Mouse (Mus musculus): ENCODE data around the gene Slc11a1. TPM values are rescaled to one million over a fixed set of nuclear protein-coding genes. Genes with fewer than 3 reads are reported as not detected.

Slc11a1 gene
- total and polyA plus RNA-seq, 3 experiments: 0.11 TPM; not detected in 2

GRCm38 (mm10) chr1:74331046-74331681 lies 43.8 kb upstream of the Slc11a1 start:
- peak; percentile 59 for DNase-seq (ENCODE audit: low read depth, low spot score)
- H3K9ac ChIP-seq (ENCODE audit: control insufficient read depth, low read depth, low read length, poor library complexity, severe bottlenecking): peak overlapping the region; percentile 38
- peak overlapping the region; percentile 4 to 11; a peak in 1 of 4 replicates for H3K4me3 ChIP-seq (ENCODE audit: control insufficient read depth in 1 of 2, insufficient read depth in 1 of 2, low read depth in 2 of 2, low read length in 2 of 2)
- peaks cover 10 to 25% of the 10 kb centered on the region in 2 experiments for H3K4me1 ChIP-seq (ENCODE audit: control insufficient read depth in 1 of 2, insufficient read depth in 2 of 2, low read length in 2 of 2)
- no peaks in the 10 kb centered on the region for H3K79me2 ChIP-seq (ENCODE audit: control insufficient read depth, insufficient read depth, low read length, poor library complexity)
- no peak for TF ChIP-seq ZKSCAN1 (IDR thresholded peaks at IDR 0.05; ENCODE audit: low read depth, low read length)
- TF ChIP-seq MAZ (IDR thresholded peaks at IDR 0.05; ENCODE audit: low read depth, low read length): 0 out of 2 replicates have a peak, but pooled peaks have one; percentile 25
- peak; percentile 40; the same call in 1 of the 2 replicates for TF ChIP-seq TAL1 (IDR thresholded peaks at IDR 0.05; ENCODE audit: low read length)
- no peak for TF ChIP-seq RAD21 (IDR thresholded peaks at IDR 0.05; ENCODE audit: low read depth, low read length)
- TF ChIP-seq EP300 (IDR thresholded peaks at IDR 0.05; ENCODE audit: low read depth in 1 of 2, low read length in 2 of 2): peak in 1 of 2 experiments; percentile 18; a peak in 1 of 4 replicates
- peak; percentile 8; the same call in 1 of the 2 replicates for TF ChIP-seq MXI1 (IDR thresholded peaks at IDR 0.05; ENCODE audit: low read depth, low read length)
- 0 out of 6 replicates have a peak, but pooled peaks of 1 of the 3 experiments have one; percentile 4 for TF ChIP-seq CTCF (IDR thresholded peaks at IDR 0.05 in 2 of 3, conservative IDR thresholded peaks at IDR 0.05 in 1 of 3; ENCODE audit: control insufficient read depth in 1 of 3, insufficient read depth in 1 of 3, low read depth in 2 of 3, low read length in 3 of 3, poor library complexity in 1 of 3, severe bottlenecking in 1 of 3)
- H3K27ac ChIP-seq (ENCODE audit: control insufficient read depth, low read depth, low read length): peak overlapping the region; percentile 41
- no peaks in the 10 kb centered on the region for H3K9me3 ChIP-seq (replicated peaks; ENCODE audit: insufficient read depth, low read length)
- H3K27me3 ChIP-seq (ENCODE audit: control insufficient read depth in 1 of 2, insufficient read depth in 2 of 2, low read length in 2 of 2): no peaks in the 10 kb centered on the region
- peaks cover 0 to 13% of the 10 kb centered on the region in 2 experiments; a peak in 2 of 4 replicates for H3K36me3 ChIP-seq (ENCODE audit: control insufficient read depth in 1 of 2, insufficient read depth in 2 of 2, low read length in 2 of 2)

GRCm38 (mm10) chr1:74332241-74332763 lies 42.7 kb upstream of the Slc11a1 start:
- peak; percentile 98 for DNase-seq (ENCODE audit: low read depth, low spot score)
- Histone ChIP-seq H3K27ac (ENCODE audit: control insufficient read depth, low read depth, low read length) (peak overlapping the region; percentile 41), H3K4me3 (ENCODE audit: control insufficient read depth in 1 of 2, insufficient read depth in 1 of 2, low read depth in 2 of 2, low read length in 2 of 2) (peak overlapping the region; percentile 51 to 72), H3K79me2 (ENCODE audit: control insufficient read depth, insufficient read depth, low read length, poor library complexity) (no peaks in the 10 kb centered on the region), H3K27me3 (ENCODE audit: control insufficient read depth in 1 of 2, insufficient read depth in 2 of 2, low read length in 2 of 2) (no peaks in the 10 kb centered on the region), H3K4me1 (ENCODE audit: control insufficient read depth in 1 of 2, insufficient read depth in 2 of 2, low read length in 2 of 2) (peaks cover 10 to 25% of the 10 kb centered on the region in 2 experiments), H3K36me3 (ENCODE audit: control insufficient read depth in 1 of 2, insufficient read depth in 2 of 2, low read length in 2 of 2) (peaks cover 0 to 13% of the 10 kb centered on the region in 2 experiments; a peak in 2 of 4 replicates), H3K9ac (ENCODE audit: control insufficient read depth, low read depth, low read length, poor library complexity, severe bottlenecking) (peak overlapping the region; percentile 54), H3K9me3 (replicated peaks; ENCODE audit: insufficient read depth, low read length) (no peaks in the 10 kb centered on the region)
- TF ChIP-seq RAD21 (IDR thresholded peaks at IDR 0.05; ENCODE audit: low read depth, low read length): no peak
- no peak for TF ChIP-seq MEF2A (IDR thresholded peaks at IDR 0.05; ENCODE audit: extremely low read depth, insufficient replicate concordance, low read depth, low read length, poor library complexity, severe bottlenecking)
- TF ChIP-seq RCOR1 (IDR thresholded peaks at IDR 0.05; ENCODE audit: low read depth, low read length): no peak
- peak; percentile 29; the same call in 1 of the 2 replicates for TF ChIP-seq USF1 (IDR thresholded peaks at IDR 0.05; ENCODE audit: low read depth, low read length)
- TF ChIP-seq EP300 (IDR thresholded peaks at IDR 0.05; ENCODE audit: low read depth in 1 of 2, low read length in 2 of 2): no peak
- TF ChIP-seq ZC3H11A (IDR thresholded peaks at IDR 0.05; ENCODE audit: low read depth, low read length): no peak
- no peak for TF ChIP-seq CTCF (IDR thresholded peaks at IDR 0.05 in 2 of 3, conservative IDR thresholded peaks at IDR 0.05 in 1 of 3; ENCODE audit: control insufficient read depth in 1 of 3, insufficient read depth in 1 of 3, low read depth in 2 of 3, low read length in 3 of 3, poor library complexity in 1 of 3, severe bottlenecking in 1 of 3)
- TF ChIP-seq CHD2 (IDR thresholded peaks at IDR 0.05; ENCODE audit: low read length): no peak
- no peak for TF ChIP-seq USF2 (IDR thresholded peaks at IDR 0.05; ENCODE audit: borderline replicate concordance in 1 of 2, insufficient read depth in 1 of 2, low read depth in 1 of 2, low read length in 2 of 2)
- TF ChIP-seq NRF1 (IDR thresholded peaks at IDR 0.05; ENCODE audit: insufficient read depth, low read depth, low read length, poor library complexity, severe bottlenecking): peak; percentile 77
- peak; percentile 94 for TF ChIP-seq MYC (IDR thresholded peaks at IDR 0.05; ENCODE audit: low read depth, low read length)
- no peak for TF ChIP-seq SMC3 (IDR thresholded peaks at IDR 0.05; ENCODE audit: low read depth, low read length)
- TF ChIP-seq ELF1 (IDR thresholded peaks at IDR 0.05; ENCODE audit: low read depth, low read length): peak; percentile 46; the same call in 1 of the 2 replicates
- peak; percentile 94 for TF ChIP-seq MXI1 (IDR thresholded peaks at IDR 0.05; ENCODE audit: low read depth, low read length)
- TF ChIP-seq GABPA (IDR thresholded peaks at IDR 0.05; ENCODE audit: low read depth, low read length): no peak
- TF ChIP-seq NELFE (IDR thresholded peaks at IDR 0.05; ENCODE audit: low read depth, low read length): peak; percentile 79
- peak; percentile 14; the same call in 1 of the 2 replicates for TF ChIP-seq TCF12 (IDR thresholded peaks at IDR 0.05; ENCODE audit: low read depth, low read length)
- TF ChIP-seq JUND (IDR thresholded peaks at IDR 0.05; ENCODE audit: low read depth, low read length): no peak
- peak; percentile 89 for TF ChIP-seq TBP (IDR thresholded peaks at IDR 0.05; ENCODE audit: low read depth, low read length)
- TF ChIP-seq POLR2AphosphoS5 (IDR thresholded peaks at IDR 0.05; ENCODE audit: borderline replicate concordance, low read depth, low read length): 0 out of 2 replicates have a peak, but pooled peaks have one; percentile 29
- TF ChIP-seq ZMIZ1 (IDR thresholded peaks at IDR 0.05; ENCODE audit: low read depth, low read length): no peak
- TF ChIP-seq MAX (IDR thresholded peaks at IDR 0.05; ENCODE audit: low read length): peak; percentile 86
- TF ChIP-seq UBTF (IDR thresholded peaks at IDR 0.05; ENCODE audit: borderline replicate concordance, insufficient read depth, low read depth, low read length): no peak
- TF ChIP-seq KAT2A (conservative IDR thresholded peaks at IDR 0.05; ENCODE audit: low read depth, low read length): no peak
